Mouse (Mus musculus): Measurements from ENCODE around the gene Dhrs13. TPM values are rescaled to one million over a fixed set of nuclear protein-coding genes. Genes with fewer than 3 reads are reported as not detected.

The Dhrs13 gene
- polyA plus RNA-seq, 1 experiment from 2014 or later: 17.1 TPM

- Histone ChIP-seq H3K9me3 (ENCODE audit: low read length) (no peaks in the 10 kb centered on the region), H3K4me1 (ENCODE audit: insufficient read depth, low read length) (no peaks in the 10 kb centered on the region), H3K27me3 (ENCODE audit: insufficient read depth, low read length) (no peaks in the 10 kb centered on the region), H3K4me3 (ENCODE audit: low read length) (no peak overlapping the region), H3K36me3 (ENCODE audit: insufficient read depth, low read length) (peaks cover 53% of the 10 kb centered on the region), H3K9ac (replicated peaks; ENCODE audit: low read length) (no peak overlapping the region), H3K27ac (ENCODE audit: low read length) (no peak overlapping the region), H3K4me2 (replicated peaks; ENCODE audit: low read depth, low read length) (no peak overlapping the region)
- ATAC-seq (ENCODE audit: low FRiP score, low TSS enrichment): no peak
- 96% methylated on average over 5 of the region's 5 CpGs for WGBS
These were observed 25.6 kb upstream of the Dhrs13 start for GRCm38 (mm10) chr11:78006446-78006845.

GRCm38 (mm10) chr11:78019676-78020075 lies 12.4 kb upstream of the Dhrs13 start:
- H3K4me1 ChIP-seq (ENCODE audit: insufficient read depth, low read length): no peaks in the 10 kb centered on the region
- H3K27me3 ChIP-seq (ENCODE audit: insufficient read depth, low read length): no peaks in the 10 kb centered on the region
- no peak overlapping the region for H3K27ac ChIP-seq (ENCODE audit: low read length)
- H3K4me2 ChIP-seq (replicated peaks; ENCODE audit: low read depth, low read length): no peak overlapping the region
- no peak overlapping the region for H3K4me3 ChIP-seq (ENCODE audit: low read length)
- no peaks in the 10 kb centered on the region for H3K9me3 ChIP-seq (ENCODE audit: low read length)
- peaks cover 75% of the 10 kb centered on the region for H3K36me3 ChIP-seq (ENCODE audit: insufficient read depth, low read length)
- ATAC-seq (ENCODE audit: low FRiP score, low TSS enrichment): no peak
- H3K9ac ChIP-seq (replicated peaks; ENCODE audit: low read length): no peak overlapping the region
- 27% methylated on average over 4 of the region's 4 CpGs for WGBS

- Histone ChIP-seq H3K4me1 (ENCODE audit: insufficient read depth, low read length) (no peaks in the 10 kb centered on the region), H3K4me3 (ENCODE audit: low read length) (no peak overlapping the region), H3K36me3 (ENCODE audit: insufficient read depth, low read length) (peaks cover 73% of the 10 kb centered on the region), H3K9me3 (ENCODE audit: low read length) (no peaks in the 10 kb centered on the region), H3K9ac (replicated peaks; ENCODE audit: low read length) (no peak overlapping the region), H3K27ac (ENCODE audit: low read length) (no peak overlapping the region), H3K4me2 (replicated peaks; ENCODE audit: low read depth, low read length) (no peak overlapping the region), H3K27me3 (ENCODE audit: insufficient read depth, low read length) (no peaks in the 10 kb centered on the region)
- no peak for ATAC-seq (ENCODE audit: low FRiP score, low TSS enrichment)
- WGBS: 88% methylated on average over 8 of the region's 8 CpGs
These were observed 8.5 kb upstream of the Dhrs13 start for GRCm38 (mm10) chr11:78023607-78024006.

GRCm38 (mm10) chr11:78029240-78029639 lies 2.8 kb upstream of the Dhrs13 start:
- Histone ChIP-seq H3K9me3 (ENCODE audit: low read length) (no peaks in the 10 kb centered on the region), H3K27me3 (ENCODE audit: insufficient read depth, low read length) (no peaks in the 10 kb centered on the region), H3K36me3 (ENCODE audit: insufficient read depth, low read length) (peaks cover 54% of the 10 kb centered on the region), H3K4me1 (ENCODE audit: insufficient read depth, low read length) (peaks cover 20% of the 10 kb centered on the region), H3K4me3 (ENCODE audit: low read length) (no peak overlapping the region), H3K27ac (ENCODE audit: low read length) (no peak overlapping the region), H3K4me2 (replicated peaks; ENCODE audit: low read depth, low read length) (no peak overlapping the region), H3K9ac (replicated peaks; ENCODE audit: low read length) (no peak overlapping the region)
- ATAC-seq (ENCODE audit: low FRiP score, low TSS enrichment): no peak
- 81% methylated on average over 8 of the region's 8 CpGs for WGBS

GRCm38 (mm10) chr11:78030600-78030999 lies 1.5 kb upstream of the Dhrs13 start:
- Histone ChIP-seq H3K36me3 (ENCODE audit: insufficient read depth, low read length) (peaks cover 52% of the 10 kb centered on the region), H3K27ac (ENCODE audit: low read length) (no peak overlapping the region), H3K4me1 (ENCODE audit: insufficient read depth, low read length) (peaks cover 20% of the 10 kb centered on the region)

GRCm38 (mm10) chr11:78031389-78031788 lies 691 bp upstream of the Dhrs13 start:
- Histone ChIP-seq H3K36me3 (ENCODE audit: insufficient read depth, low read length) (peaks cover 44% of the 10 kb centered on the region), H3K27ac (ENCODE audit: low read length) (peak overlapping the region; percentile 92; the same call in 1 of the 2 replicates), H3K27me3 (ENCODE audit: insufficient read depth, low read length) (no peaks in the 10 kb centered on the region), H3K4me1 (ENCODE audit: insufficient read depth, low read length) (peaks cover 20% of the 10 kb centered on the region), H3K4me2 (replicated peaks; ENCODE audit: low read depth, low read length) (peak overlapping the region; percentile 92), H3K9me3 (ENCODE audit: low read length) (no peaks in the 10 kb centered on the region), H3K9ac (replicated peaks; ENCODE audit: low read length) (peak overlapping the region; percentile 85), H3K4me3 (ENCODE audit: low read length) (peak overlapping the region; percentile 71)
- ATAC-seq (ENCODE audit: low FRiP score, low TSS enrichment): no peak
- 37% methylated on average over 6 of the region's 6 CpGs for WGBS

More at GRCm38 (mm10) chr11:78030600-78030999, 1.5 kb upstream of the Dhrs13 start:
- no peak overlapping the region for H3K4me3 ChIP-seq (ENCODE audit: low read length)
- WGBS: 52% methylated on average over 2 of the region's 2 CpGs
- no peak overlapping the region for H3K4me2 ChIP-seq (replicated peaks; ENCODE audit: low read depth, low read length)
- no peaks in the 10 kb centered on the region for H3K27me3 ChIP-seq (ENCODE audit: insufficient read depth, low read length)
- H3K9me3 ChIP-seq (ENCODE audit: low read length): no peaks in the 10 kb centered on the region
- no peak overlapping the region for H3K9ac ChIP-seq (replicated peaks; ENCODE audit: low read length)
- no peak for ATAC-seq (ENCODE audit: low FRiP score, low TSS enrichment)

- Histone ChIP-seq H3K4me1 (ENCODE audit: insufficient read depth, low read length) (peaks cover 29% of the 10 kb centered on the region), H3K36me3 (ENCODE audit: insufficient read depth, low read length) (peaks cover 30% of the 10 kb centered on the region), H3K9me3 (ENCODE audit: low read length) (no peaks in the 10 kb centered on the region), H3K4me3 (ENCODE audit: low read length) (peak overlapping the region; percentile 71), H3K27me3 (ENCODE audit: insufficient read depth, low read length) (no peaks in the 10 kb centered on the region), H3K27ac (ENCODE audit: low read length) (peak overlapping the region; percentile 92; the same call in 1 of the 2 replicates), H3K9ac (replicated peaks; ENCODE audit: low read length) (peak overlapping the region; percentile 85), H3K4me2 (replicated peaks; ENCODE audit: low read depth, low read length) (peak overlapping the region; percentile 92)
- 14% methylated on average over 5 of the region's 5 CpGs for WGBS
- ATAC-seq (ENCODE audit: low FRiP score, low TSS enrichment): no peak
These were observed 722 bp downstream of the Dhrs13 start for GRCm38 (mm10) chr11:78032809-78033195.

GRCm38 (mm10) chr11:78033931-78034617 lies 2.0 kb downstream of the Dhrs13 start:
- H3K4me3 ChIP-seq (ENCODE audit: low read length): no peak overlapping the region
- H3K36me3 ChIP-seq (ENCODE audit: insufficient read depth, low read length): peaks cover 19% of the 10 kb centered on the region
- no peak overlapping the region for H3K4me2 ChIP-seq (replicated peaks; ENCODE audit: low read depth, low read length)
- ATAC-seq (ENCODE audit: low FRiP score, low TSS enrichment): no peak
- no peak overlapping the region for H3K27ac ChIP-seq (ENCODE audit: low read length)
- no peaks in the 10 kb centered on the region for H3K9me3 ChIP-seq (ENCODE audit: low read length)
- H3K9ac ChIP-seq (replicated peaks; ENCODE audit: low read length): no peak overlapping the region
- H3K4me1 ChIP-seq (ENCODE audit: insufficient read depth, low read length): peaks cover 39% of the 10 kb centered on the region
- H3K27me3 ChIP-seq (ENCODE audit: insufficient read depth, low read length): no peaks in the 10 kb centered on the region
- WGBS: 92% methylated on average over 23 of the region's 23 CpGs

GRCm38 (mm10) chr11:78036791-78037190 lies 4.7 kb downstream of the Dhrs13 start:
- Histone ChIP-seq H3K4me3 (ENCODE audit: low read length) (no peak overlapping the region), H3K9ac (replicated peaks; ENCODE audit: low read length) (peak overlapping the region; percentile 82; the same call in 1 of the 2 replicates), H3K36me3 (ENCODE audit: insufficient read depth, low read length) (peaks cover 12% of the 10 kb centered on the region; the same call in 1 of the 2 replicates), H3K4me1 (ENCODE audit: insufficient read depth, low read length) (peaks cover 25% of the 10 kb centered on the region), H3K4me2 (replicated peaks; ENCODE audit: low read depth, low read length) (no peak overlapping the region), H3K27me3 (ENCODE audit: insufficient read depth, low read length) (no peaks in the 10 kb centered on the region), H3K9me3 (ENCODE audit: low read length) (no peaks in the 10 kb centered on the region), H3K27ac (ENCODE audit: low read length) (no peak overlapping the region)
- 82% methylated on average over 10 of the region's 10 CpGs for whole genome bisulfite sequencing
- ATAC-seq (ENCODE audit: low FRiP score, low TSS enrichment): no peak
